Mouse (Mus musculus): ENCODE results near the gene Med7. TPM values are rescaled to one million over a fixed set of nuclear protein-coding genes. Genes with fewer than 3 reads are reported as not detected.
"Not testable (repeated sequence)": the region's sequence is repeated elsewhere in the genome, so short reads cannot be mapped to it uniquely, and the experiment has no call there.

Med7 gene
- polyA plus RNA-seq, 1 experiment, result 26.4 TPM

DNA sequence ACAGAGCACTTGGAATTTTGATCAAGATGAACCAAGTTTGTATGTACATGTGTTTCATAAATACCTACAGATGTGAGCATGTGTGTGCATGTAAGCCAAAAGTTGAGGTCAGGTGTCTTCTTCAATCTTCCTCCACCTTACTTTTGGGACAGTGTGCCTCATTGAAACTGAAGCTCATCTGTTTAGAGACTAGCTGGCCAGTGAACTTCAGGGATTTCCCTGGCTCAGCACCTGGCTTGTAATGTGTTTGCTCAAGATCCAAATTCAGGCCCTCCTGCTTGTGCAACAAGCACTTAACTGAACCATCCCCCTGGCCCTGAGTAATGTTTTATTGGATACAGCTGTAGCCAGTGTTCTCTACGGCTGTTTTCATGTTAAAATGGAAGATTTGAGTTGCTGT, 18.3 kb upstream of the Med7 start:
- Histone ChIP-seq H3K27me3 (ENCODE audit: control insufficient read depth) (no peaks in the 10 kb centered on the region), H3K9me3 (ENCODE audit: control insufficient read depth, low read length) (no peaks in the 10 kb centered on the region), H3K4me1 (ENCODE audit: control insufficient read depth) (no peaks in the 10 kb centered on the region), H3K36me3 (ENCODE audit: control insufficient read depth) (no peaks in the 10 kb centered on the region), H3K4me3 (replicated peaks) (no peak overlapping the region)
- TF ChIP-seq GATA1 (IDR thresholded peaks at IDR 0.05; ENCODE audit: low read length) (no peak), TAL1 (IDR thresholded peaks at IDR 0.05; ENCODE audit: low read length) (no peak)

DNA sequence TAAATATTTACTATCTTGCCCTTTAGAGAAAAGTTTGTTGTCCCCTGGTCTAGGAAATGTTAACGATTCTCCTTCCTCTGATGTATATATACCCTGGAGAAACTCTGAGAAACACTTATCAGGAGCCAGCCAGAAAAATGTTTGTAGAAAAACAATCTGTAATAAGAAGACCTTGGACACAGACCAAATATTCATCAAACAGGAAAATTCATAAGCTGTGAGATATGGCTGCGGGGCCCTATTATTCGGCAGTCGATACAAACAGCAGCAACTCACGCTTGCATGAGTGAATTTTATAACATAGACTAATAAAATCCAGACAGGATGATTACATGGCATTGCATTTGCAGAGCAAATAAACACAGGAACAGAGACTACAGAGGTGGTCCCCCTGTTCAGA, 17.9 kb upstream of the Med7 start:
- Histone ChIP-seq H3K27me3 (ENCODE audit: control insufficient read depth) (no peaks in the 10 kb centered on the region), H3K9me3 (ENCODE audit: control insufficient read depth, low read length) (no peaks in the 10 kb centered on the region), H3K36me3 (ENCODE audit: control insufficient read depth) (no peaks in the 10 kb centered on the region), H3K4me3 (replicated peaks) (no peak overlapping the region), H3K4me1 (ENCODE audit: control insufficient read depth) (no peaks in the 10 kb centered on the region)
- no peak for TF ChIP-seq TAL1 (IDR thresholded peaks at IDR 0.05; ENCODE audit: low read length)
- no peak for TF ChIP-seq GATA1 (IDR thresholded peaks at IDR 0.05; ENCODE audit: low read length)

- no peaks in the 10 kb centered on the region for H3K36me3 ChIP-seq (ENCODE audit: control insufficient read depth)
- no peaks in the 10 kb centered on the region for H3K27me3 ChIP-seq (ENCODE audit: control insufficient read depth)
- no peak for TF ChIP-seq TAL1 (IDR thresholded peaks at IDR 0.05; ENCODE audit: low read length)
- TF ChIP-seq GATA1 (IDR thresholded peaks at IDR 0.05; ENCODE audit: low read length), result no peak
- H3K9me3 ChIP-seq (ENCODE audit: control insufficient read depth, low read length), result no peaks in the 10 kb centered on the region
- H3K4me3 ChIP-seq (replicated peaks), result no peak overlapping the region
- no peaks in the 10 kb centered on the region for H3K4me1 ChIP-seq (ENCODE audit: control insufficient read depth)
These were observed 15.4 kb upstream of the Med7 start for GRCm38 (mm10) chr11:46421086-46421888.

DNA sequence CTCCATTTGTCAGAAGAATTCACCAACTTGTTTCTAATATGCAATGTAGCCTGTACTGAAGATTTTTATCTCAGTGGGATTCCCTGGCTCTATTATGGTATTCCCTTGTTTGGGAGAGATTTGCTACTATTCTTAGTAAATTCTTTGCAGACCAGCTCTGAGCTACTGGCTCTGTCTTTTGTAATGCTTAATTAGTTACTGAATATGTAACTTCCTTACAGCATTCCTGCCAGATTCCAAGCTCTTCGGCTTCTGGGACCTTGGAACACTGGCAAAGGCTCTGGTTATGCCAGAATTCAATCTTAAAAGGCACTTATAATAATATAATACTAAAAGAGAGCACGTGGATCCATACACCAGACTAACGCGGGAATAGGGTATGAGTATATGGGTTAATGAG, 8.6 kb upstream of the Med7 start:
- not testable (repeated sequence) for H3K36me3 ChIP-seq (ENCODE audit: control insufficient read depth); H3K27me3 ChIP-seq (ENCODE audit: control insufficient read depth); H3K4me3 ChIP-seq (replicated peaks); H3K4me1 ChIP-seq (ENCODE audit: control insufficient read depth); H3K9me3 ChIP-seq (ENCODE audit: control insufficient read depth, low read length)

GRCm38 (mm10) chr11:46430123-46430522, 6.6 kb upstream of the Med7 start:
- Histone ChIP-seq H3K4me1 (ENCODE audit: control insufficient read depth) (peaks cover 13% of the 10 kb centered on the region), H3K36me3 (ENCODE audit: control insufficient read depth) (no peaks in the 10 kb centered on the region), H3K27me3 (ENCODE audit: control insufficient read depth) (no peaks in the 10 kb centered on the region), H3K4me3 (replicated peaks) (no peak overlapping the region), H3K9me3 (ENCODE audit: control insufficient read depth, low read length) (no peaks in the 10 kb centered on the region)
- no peak for TF ChIP-seq GATA1 (IDR thresholded peaks at IDR 0.05; ENCODE audit: low read length)
- TF ChIP-seq TAL1 (IDR thresholded peaks at IDR 0.05; ENCODE audit: low read length), result no peak

- H3K36me3 ChIP-seq (ENCODE audit: control insufficient read depth), result no peaks in the 10 kb centered on the region
- no peaks in the 10 kb centered on the region for H3K27me3 ChIP-seq (ENCODE audit: control insufficient read depth)
- peaks cover 23% of the 10 kb centered on the region for H3K4me1 ChIP-seq (ENCODE audit: control insufficient read depth)
- H3K9me3 ChIP-seq (ENCODE audit: control insufficient read depth, low read length), result no peaks in the 10 kb centered on the region
- TF ChIP-seq TAL1 (IDR thresholded peaks at IDR 0.05; ENCODE audit: low read length) (no peak), GATA1 (IDR thresholded peaks at IDR 0.05; ENCODE audit: low read length) (no peak)
- no peak overlapping the region for H3K4me3 ChIP-seq (replicated peaks)
These were observed 5.6 kb upstream of the Med7 start for GRCm38 (mm10) chr11:46431129-46431528.

DNA sequence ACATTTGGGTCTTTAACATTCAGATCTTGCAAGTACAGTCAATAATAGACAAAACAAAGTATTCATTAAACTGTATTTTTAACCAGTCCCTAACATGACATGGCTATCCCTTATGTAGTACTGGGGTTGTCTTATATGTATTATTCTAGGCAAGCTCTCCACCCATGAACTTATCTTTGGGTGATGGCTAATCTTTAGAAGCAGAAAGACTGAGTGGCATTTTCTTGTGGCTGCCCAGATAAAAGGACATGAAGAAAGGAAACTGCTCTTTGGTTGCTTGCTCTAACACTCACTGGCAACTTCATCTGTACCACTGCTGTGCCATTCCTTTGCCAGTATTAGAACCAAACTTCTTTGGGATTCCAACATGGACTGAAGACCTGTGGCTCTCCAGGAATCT, 1.4 kb upstream of the Med7 start:
- H3K4me1 ChIP-seq (ENCODE audit: control insufficient read depth), result peaks cover 50% of the 10 kb centered on the region
- no peaks in the 10 kb centered on the region for H3K9me3 ChIP-seq (ENCODE audit: control insufficient read depth, low read length)
- no peaks in the 10 kb centered on the region for H3K27me3 ChIP-seq (ENCODE audit: control insufficient read depth)
- H3K36me3 ChIP-seq (ENCODE audit: control insufficient read depth), result peaks cover 22% of the 10 kb centered on the region
- TF ChIP-seq GATA1 (IDR thresholded peaks at IDR 0.05; ENCODE audit: low read length), result no peak
- TF ChIP-seq TAL1 (IDR thresholded peaks at IDR 0.05; ENCODE audit: low read length), result no peak
- peak overlapping the region; percentile 73 for H3K4me3 ChIP-seq (replicated peaks)

- peaks cover 44% of the 10 kb centered on the region for H3K36me3 ChIP-seq (ENCODE audit: control insufficient read depth)
- no peak for TF ChIP-seq GATA1 (IDR thresholded peaks at IDR 0.05; ENCODE audit: low read length)
- H3K4me3 ChIP-seq (replicated peaks), result peak overlapping the region; percentile 73
These were observed 805 bp downstream of the Med7 start for GRCm38 (mm10) chr11:46437459-46438000.

GRCm38 (mm10) chr11:46439005-46439543, 2.3 kb downstream of the Med7 start:
- Histone ChIP-seq H3K36me3 (ENCODE audit: control insufficient read depth) (peaks cover 59% of the 10 kb centered on the region), H3K4me1 (ENCODE audit: control insufficient read depth) (peaks cover 80% of the 10 kb centered on the region), H3K4me3 (replicated peaks) (peak overlapping the region; percentile 73)

More at GRCm38 (mm10) chr11:46437459-46438000, 805 bp downstream of the Med7 start:
- Histone ChIP-seq H3K9me3 (ENCODE audit: control insufficient read depth, low read length) (no peaks in the 10 kb centered on the region), H3K27me3 (ENCODE audit: control insufficient read depth) (no peaks in the 10 kb centered on the region), H3K4me1 (ENCODE audit: control insufficient read depth) (peaks cover 67% of the 10 kb centered on the region)

More at GRCm38 (mm10) chr11:46439005-46439543, 2.3 kb downstream of the Med7 start:
- TF ChIP-seq GATA1 (IDR thresholded peaks at IDR 0.05; ENCODE audit: low read length) (no peak), TAL1 (IDR thresholded peaks at IDR 0.05; ENCODE audit: low read length) (no peak)
- H3K27me3 ChIP-seq (ENCODE audit: control insufficient read depth), result no peaks in the 10 kb centered on the region
- no peaks in the 10 kb centered on the region for H3K9me3 ChIP-seq (ENCODE audit: control insufficient read depth, low read length)

All from erythroblast, embryonic 14.5 days (primary cell).